Mouse (Mus musculus) left cerebral cortex, adult 11 months (tissue): ENCODE data around the gene Suz12.
A peak's percentile ranks its signal among the peaks of the same experiment; 100 is the strongest.
"Not testable (repeated sequence)": the region's sequence is repeated elsewhere in the genome, so short reads cannot be mapped to it uniquely, and the experiment has no call there.

Experiments used
- DNase-seq: peaks from one replicate; pipeline ENCODE4 v3.0.0; 2022; ENCODE audit warnings: low spot score

The Suz12 gene

DNA sequence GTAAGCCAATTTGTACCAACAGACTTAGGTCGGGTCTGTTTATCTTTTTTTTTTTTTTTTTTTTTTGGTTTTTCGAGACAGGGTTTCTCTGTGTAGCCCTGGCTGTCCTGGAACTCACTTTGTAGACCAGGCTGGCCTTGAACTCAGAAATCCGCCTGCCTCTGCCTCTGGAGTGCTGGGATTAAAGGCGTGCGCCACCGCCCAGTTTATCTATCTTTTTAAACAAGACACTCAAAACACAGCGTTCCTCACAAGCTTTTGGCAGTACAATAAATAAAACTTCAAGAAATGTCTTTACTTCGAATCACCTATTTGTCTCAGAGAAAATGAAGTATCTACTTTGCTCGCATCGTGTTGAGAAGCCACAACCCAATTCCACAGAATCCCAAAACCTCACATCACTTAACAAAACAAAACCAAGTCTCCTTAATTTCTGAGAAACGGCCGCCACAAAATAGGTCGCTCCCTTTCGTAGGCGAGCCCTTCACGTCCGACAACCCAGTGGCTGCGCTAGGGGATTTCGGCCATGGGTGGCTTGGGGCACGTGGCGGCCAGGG is 793 bp upstream of the Suz12 start:
- DNase-seq: no peak

DNA sequence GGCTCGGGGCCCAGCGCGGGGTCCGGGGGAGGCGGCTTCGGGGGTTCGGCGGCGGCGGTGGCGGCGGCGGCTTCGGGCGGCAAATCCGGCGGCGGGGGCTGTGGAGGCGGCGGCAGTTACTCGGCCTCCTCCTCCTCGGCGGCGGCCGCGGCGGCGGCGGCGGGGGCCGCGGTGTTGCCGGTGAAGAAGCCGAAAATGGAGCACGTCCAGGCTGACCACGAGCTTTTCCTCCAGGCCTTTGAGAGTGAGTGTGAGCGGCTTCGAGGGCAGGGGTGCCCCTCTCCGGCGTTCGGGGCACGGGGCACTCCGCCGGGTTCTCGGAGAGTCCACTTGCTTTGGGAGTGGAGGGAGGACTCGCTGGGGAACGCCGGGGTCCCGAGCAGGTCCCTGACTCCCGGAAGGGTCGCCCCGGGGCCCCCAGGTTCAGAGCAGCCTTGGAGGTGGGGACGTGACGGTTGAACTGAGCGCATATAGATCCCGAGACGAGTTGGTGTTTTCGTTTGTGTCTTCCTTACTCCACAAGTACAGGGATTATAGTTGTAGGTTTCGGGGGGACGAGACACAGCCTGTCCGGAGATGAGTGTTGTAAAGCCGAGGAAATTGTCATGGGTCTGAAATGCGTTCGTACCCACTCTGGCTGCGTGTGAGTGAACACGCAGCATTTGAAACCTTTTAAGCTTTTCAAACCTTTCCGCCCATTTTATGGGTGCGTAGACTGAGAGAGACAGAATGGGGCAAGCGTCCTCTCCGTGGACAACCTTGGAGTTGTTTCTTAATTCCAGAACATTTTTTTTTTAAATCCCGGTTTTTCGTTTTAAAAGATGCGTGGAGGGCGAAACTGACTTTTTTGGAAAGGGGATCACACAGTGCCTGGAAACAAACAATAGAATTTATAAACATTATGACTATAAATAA is 707 bp downstream of the Suz12 start:
- no peak for DNase-seq

DNA sequence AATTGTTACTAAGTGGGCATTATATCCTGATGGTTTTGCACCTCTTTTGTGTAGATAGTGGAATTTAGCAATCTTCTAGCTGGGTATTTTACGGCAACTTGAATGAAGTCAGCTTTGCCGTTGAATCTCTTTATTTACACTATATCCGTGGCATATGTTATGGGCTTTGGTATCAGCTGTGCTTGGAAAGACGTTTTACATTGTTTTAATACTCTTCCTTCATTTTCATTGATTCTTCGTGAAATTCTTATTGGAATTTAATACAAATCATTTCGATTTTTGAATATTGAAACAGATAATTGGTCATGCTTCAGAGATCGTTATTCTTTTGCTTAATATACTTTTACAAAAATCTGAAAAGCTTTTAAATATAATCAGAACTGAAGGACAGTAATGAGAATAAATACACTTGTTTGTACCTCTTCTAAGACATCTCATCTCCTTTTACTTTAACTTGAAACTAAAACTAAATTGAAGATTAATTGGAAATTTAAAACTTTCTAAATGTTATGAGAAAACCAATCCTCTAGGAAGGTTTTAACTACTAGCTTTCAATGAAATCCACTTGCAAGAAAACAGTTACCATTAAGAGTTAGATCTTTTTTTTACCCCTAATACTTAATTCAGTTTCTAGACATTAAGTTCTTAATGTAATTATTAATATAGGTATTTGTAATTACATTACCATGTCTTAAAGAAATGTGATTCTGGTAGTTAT is 1.5 kb downstream of the Suz12 start:
- no peak for DNase-seq

DNA sequence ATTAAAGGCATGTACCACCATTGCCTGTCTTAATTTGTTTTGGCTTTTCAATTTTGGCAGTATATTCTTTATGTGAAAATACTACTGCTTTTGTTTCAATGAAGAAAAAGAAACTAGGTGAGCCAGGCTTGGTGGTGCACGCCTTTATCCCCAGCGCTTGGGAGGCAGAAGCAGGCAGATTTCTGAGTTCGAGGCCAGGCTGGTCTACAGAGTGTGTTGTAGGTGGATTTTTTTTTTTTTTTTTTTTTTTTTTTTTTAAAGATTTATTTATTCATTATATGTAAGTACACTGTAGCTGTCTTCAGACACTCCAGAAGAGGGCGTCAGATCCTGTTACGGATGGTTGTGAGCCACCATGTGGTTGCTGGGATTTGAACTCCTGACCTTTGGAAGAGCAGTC is 23.6 kb downstream of the Suz12 start:
- not testable (repeated sequence) for DNase-seq

DNA sequence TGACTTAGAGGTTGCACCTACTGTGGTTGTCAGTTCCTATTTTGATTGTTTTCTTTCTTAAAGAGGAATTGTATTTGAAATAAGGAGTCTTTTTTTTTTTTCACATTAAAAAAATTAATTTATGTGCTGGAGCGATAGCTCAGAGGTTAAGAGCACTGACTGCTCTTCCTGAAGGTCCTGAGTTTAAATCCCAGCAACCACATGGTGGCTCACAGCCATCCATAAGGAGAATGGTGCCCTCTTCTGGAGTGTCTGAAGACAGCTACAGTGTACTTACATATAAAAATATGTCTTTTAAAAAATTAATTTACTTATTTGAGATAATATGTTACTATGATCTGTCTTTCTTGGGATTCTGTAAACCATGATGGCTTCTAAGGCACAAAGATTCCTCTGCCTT is 26.9 kb downstream of the Suz12 start:
- DNase-seq: no peak

DNA sequence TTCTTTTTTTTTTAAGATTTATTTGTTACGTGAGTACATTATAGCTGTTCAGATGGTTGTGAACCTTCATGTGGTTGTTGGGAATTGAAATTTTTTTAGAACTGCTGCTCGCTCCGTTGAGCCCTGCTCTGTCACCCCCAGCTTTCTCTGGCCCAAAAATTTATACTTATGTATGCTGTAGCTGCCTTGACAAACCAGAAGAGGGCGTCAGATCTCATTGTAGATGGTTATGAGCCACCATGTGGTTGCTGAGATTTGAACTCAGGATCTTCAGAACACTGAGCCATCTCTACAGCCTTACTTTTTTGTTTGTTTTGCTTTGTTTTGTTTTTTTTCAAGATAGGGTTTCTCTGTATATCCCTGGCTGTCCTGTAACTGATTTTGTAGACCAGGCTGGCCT is 28.4 kb downstream of the Suz12 start:
- DNase-seq: no peak

DNA sequence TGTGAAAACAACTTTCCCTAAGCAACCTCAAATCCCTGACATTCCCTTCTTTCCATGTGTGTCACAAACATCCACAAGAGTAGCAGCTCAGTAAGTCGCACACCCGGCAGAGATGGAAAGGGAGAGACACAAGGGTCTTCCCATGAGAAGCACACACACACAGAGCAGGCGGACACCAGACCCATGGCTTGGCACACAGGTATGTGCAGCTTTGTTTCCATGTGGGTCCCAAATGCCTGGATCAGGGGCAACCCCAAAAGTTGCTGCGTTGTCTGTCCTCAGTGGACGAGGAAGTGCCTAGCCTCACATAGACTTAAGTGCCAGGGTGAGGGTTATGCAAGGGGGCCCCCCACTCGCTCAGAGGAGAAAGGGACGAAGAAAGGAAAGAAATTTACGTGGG is 44.6 kb downstream of the Suz12 start:
- no peak for DNase-seq

DNA sequence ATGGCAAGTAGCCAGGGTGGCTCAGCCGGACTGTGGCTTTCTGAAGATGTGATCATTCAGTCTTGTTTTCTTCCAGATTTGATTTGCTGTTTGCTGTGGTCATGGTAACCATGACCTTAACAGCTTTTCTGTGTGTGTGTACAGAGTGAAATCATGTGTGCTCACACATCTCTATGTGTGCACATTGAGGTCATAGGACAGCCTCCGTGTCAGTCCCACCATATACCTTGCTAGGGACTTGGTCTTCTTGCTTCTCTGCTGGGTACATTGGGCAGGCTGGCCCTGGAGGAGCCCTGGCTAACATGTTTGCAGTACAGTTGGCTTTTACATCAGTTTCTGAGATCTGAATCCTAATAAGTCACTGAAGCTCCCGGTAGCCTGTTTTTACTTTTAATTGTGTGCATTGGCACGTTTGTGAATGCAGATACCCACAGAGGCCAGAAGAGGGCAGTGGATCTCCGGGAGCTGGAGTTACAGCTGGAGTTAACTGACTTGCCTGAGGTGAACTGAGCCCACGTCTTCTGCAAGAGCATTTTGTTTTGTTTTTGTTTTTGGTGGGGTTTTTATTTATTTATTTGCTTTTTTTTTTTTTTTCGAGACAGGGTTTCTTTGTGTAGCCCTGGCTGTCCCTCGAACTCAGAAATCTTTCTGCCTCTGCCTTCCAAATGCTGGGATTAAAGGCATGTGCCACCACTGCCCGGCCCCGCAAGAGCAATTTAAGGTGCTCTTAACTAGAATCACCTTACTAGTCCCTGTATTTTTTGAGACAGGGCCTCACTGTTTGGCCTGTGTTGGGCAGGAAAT is 49.9 kb downstream of the Suz12 start:
- DNase-seq: no peak

DNA sequence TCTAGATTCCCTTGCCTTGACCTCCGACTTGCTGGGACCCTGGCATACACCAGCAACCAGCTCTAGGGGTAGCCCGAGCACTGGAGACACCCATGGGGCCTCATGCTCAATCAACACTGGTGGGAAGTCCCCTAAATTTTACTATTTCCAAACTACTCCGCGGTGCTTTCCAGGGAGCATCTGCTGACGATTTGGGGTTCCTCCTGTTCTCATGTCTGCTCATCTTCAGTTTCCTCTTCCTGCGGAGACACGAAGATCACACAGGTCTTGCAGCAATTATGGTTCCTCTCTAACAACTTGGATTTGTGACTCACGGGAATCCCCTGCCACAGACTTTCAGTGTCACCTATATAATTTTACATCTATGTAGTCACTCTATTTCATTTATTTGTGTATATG is 50.5 kb downstream of the Suz12 start:
- no peak for DNase-seq

DNA sequence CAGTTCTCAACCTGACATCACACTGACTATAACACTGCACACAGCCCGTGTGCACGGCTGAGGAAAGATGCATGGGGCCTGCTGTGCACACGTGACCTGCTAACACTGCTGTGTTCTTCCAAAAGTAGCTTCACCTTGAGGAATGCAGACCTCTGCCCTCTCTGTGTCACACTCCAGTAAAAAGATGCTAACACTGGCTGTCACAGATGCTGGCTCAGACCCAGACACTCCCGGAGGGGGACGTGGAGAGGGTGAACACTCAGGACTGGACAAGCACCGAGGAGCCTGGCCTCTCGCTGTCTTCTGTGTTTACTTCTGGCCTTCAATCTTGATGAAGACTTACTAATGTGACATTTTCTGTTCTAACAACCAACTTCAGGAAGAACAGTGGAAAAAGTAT is 54.0 kb downstream of the Suz12 start:
- no peak for DNase-seq

DNA sequence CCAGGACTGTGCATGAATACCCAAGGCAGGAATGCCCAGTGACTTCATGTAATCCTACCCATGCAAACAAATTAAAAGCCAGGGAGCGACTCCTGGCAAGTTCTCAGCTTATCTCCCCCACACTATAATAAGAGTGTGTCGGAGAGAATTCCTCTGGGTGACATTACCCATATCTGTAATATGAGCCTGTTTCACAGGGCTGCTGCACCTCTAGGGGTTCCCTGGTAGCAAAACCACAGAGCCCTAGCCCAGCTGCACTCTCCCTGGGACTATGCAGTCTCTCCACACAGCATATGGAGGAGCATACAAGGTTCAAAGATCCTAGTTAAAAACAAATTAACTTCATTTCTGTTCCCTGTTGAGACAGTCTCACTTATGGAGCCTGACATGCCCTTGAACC is 57.2 kb downstream of the Suz12 start:
- DNase-seq: no peak

DNA sequence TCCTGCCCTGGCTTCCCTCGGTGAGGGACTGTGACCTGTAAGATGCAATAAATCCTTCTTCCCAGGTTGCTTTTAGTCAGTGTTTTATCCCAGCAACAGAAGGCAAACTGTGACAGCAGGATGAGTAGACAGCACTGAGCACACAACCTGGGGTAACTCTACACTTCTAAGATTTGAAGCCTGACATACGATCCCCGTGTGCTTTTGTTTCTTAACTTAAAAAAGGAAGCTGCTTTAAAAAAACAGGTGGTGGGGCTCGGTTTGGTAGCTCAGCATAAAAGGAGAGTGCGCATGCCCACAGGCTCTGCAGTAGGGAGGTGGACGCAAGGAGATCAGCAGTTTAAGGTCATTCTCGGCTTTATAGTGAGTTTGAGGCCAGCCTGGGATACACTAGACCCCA is 59.5 kb downstream of the Suz12 start:
- DNase-seq: no peak

DNA sequence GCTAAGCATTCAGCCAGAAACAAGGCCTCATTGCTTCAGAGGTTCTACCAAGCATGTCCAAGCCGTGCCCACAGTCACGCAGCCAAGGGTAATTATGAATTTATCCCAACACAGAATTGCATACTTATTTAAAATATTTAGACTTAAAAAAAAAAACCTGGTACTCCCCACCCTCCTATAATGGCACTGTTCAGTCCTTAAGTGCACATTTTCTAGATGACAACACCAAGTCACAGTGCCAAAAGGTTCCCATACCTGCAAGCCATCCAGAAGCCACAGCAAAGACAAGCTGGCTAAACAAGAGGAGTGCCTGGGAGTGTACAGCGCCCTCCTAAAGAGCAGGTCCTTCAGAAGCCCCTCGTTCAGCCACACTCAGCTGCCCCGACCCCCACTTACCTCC is 60.3 kb downstream of the Suz12 start:
- no peak for DNase-seq

DNA sequence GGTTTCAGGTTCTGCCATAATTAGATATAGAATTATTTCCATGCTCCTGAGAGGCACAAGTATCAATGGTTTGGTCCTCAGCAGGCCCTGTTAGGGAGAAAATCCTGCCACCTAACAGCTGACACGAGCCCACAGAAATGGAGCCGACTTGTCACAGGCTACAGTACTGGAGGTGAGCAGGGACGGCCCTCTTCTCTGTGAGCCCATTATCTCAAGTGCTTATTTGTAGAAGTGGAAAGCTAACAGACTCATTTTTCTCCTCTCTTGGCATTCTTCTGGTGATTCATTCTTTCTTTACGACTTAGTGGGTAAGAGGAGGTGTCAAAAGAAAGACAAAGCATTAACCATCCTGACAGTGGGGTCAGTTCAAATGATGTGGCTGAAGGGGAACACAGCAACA is 61.8 kb downstream of the Suz12 start:
- DNase-seq: no peak

DNA sequence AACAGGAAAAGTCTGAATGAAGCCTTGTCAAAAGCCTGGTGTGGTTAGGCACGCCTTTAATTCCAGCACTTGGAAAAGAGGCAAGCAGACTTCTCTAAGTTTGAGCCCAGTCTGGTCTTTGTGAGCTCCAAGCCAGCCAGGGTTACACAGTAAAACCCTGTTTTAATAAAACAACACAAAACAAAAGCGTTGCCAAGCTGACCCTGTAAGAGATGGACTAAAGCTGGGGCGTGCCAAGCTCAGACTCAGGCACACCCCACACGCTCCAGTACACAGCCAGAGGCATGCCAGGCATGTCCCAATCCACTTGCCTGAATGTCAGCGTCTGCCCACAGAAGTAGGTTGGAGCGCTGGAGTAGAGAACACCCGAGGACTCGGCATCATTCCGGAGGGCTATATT is 63.2 kb downstream of the Suz12 start:
- no peak for DNase-seq

DNA sequence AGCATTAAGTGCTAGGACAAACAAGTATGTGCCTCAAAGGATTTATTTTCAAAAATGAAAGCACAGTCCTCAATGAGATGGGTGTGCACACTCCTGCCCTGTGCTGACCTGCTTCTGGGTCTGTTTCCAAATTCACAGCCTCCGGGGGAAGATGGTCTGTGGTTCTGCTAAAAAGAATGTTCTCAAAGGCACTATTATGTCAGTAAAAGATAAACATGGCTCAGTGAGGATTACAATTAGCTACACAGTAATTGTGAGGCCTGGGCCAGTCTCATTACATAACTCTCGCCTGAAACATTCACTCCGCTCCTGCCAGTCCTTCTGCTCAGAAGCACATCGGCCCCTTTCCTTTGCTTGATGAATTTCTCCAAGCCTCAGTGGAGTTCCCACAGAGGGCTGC is 69.3 kb downstream of the Suz12 start:
- DNase-seq: peak; percentile 33

DNA sequence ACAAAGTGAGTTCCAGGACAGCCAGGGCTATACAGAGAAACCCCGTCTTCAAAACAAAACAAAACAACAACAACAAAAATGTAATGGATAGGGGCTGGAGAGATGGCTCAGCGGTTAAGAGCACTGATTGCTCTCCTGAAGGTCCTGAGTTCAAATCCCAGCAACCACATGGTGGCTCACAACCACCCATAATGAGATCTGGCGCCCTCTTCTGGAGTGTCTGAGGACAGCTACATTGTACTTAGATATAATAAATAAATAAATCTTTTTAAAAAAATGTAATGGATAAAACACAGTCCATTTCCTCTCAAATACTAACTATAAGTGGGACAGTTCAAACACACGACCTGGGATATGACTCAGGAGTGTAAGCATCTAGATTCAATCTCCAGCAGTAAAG is 73.5 kb downstream of the Suz12 start:
- not testable (repeated sequence) for DNase-seq

DNA sequence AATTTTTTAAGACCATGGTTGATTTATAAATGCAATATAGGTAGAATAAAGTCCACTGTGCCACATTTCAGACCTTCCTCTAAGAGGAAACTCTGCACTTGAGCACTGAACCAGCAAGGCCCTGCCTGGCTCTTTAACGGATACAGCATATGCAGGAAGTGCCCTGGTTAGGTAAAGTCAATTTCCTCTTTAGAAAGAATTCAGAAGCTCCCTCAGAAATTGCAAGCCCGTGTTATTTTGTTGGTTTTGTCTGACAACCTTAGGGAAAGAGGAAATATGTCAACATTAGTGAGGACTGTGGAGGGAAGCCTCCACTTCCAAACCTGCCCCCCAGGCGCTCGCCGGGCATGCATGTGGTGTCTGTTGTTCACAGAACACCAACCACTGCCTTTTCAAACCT is 74.7 kb downstream of the Suz12 start:
- DNase-seq: no peak

DNA sequence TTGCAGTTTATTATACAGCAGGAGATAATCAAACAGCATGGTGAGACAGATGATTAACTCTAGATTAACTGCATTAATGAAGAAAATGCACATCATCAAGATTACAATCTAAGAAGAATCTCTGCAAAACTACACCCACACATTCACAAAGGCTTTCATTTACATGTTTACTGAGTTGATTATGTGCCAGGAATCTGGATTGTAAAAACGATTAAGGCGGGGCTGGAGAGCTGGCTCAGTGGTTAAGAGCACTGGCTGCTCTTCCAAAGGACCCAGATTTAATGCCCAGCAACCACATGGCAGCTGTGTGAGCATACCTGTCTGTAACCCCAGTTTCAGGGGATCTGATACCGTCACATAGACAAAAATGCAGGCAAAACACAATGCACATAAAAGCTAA is 76.9 kb downstream of the Suz12 start:
- DNase-seq: no peak

DNA sequence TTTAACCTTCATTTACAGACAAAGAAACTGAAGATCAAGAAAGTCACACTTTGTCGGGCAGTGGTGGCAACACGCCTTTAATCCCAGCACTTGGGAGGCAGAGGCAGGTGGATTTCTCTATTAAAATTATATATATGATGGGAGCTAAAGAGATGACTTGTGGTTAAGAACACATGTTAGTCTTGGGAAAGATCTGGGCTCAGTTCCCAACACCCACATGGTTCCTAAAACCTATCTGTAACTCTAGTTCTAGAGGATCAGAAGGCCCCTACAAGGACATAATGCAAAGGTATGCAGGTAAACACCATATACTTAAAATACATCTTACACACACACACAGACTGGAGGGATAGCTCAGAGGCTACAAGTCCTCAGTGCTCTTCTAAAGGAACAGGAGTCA is 78.1 kb downstream of the Suz12 start:
- DNase-seq: no peak

DNA sequence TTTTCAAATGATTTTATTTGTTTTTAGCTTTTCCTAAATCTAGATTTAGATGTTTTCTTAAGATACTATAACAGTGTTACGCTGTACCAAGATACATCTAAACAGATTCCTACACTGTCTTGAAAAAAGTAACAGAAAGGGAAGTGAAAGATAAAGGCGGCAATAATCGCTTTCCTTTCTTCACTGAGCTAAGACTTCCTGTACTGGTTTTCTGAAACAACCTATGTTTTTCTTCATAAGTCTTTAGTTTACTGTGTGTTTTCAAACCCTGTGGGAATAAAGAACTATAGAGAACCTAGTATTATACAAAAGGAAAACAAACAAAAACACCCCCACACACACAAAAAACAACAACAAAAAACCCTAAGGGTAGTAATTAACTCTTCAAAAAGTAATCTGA is 79.5 kb downstream of the Suz12 start:
- DNase-seq: no peak

DNA sequence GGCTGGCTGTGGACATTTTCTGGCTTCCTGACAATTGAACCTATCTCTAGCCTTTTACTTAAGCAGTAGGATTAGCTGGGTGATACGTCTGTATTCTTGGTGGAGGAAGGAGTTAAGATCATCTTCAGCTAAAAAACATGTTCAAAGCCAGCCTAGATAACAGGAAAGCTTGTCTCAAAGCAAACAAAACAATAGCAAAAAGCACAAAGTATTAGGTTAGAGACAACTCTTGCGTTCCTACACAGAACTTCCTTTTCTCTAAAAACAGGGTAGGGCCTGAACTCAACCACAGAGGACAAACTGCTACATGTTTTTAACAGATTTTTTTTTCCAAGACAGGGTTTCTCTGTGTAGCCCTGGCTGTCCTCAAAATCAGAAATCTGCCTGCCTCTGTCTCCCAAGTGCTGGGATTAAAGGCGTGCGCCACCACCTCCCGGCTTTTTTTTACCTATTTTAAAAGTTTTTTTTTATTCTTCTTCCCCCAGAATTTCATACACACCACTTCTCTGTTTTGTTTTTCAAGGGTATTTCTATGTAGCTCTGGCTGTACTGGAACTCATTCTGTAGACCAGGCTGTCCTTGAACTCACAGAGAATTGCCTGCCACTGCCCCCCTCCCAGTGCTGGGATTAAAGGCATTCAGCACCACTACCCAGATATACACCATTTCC is 82.8 kb downstream of the Suz12 start:
- DNase-seq: no peak
